Mouse (Mus musculus) Muller cell, postnatal 12 days (primary cell): ENCODE measurements around the gene Jup.

ENCODE experiments used
- DNase-seq: peaks from one replicate; pipeline ENCODE4 v3.0.0-alpha.2; 2015; ENCODE audit errors: inconsistent ontology term

Gene Jup

DNA sequence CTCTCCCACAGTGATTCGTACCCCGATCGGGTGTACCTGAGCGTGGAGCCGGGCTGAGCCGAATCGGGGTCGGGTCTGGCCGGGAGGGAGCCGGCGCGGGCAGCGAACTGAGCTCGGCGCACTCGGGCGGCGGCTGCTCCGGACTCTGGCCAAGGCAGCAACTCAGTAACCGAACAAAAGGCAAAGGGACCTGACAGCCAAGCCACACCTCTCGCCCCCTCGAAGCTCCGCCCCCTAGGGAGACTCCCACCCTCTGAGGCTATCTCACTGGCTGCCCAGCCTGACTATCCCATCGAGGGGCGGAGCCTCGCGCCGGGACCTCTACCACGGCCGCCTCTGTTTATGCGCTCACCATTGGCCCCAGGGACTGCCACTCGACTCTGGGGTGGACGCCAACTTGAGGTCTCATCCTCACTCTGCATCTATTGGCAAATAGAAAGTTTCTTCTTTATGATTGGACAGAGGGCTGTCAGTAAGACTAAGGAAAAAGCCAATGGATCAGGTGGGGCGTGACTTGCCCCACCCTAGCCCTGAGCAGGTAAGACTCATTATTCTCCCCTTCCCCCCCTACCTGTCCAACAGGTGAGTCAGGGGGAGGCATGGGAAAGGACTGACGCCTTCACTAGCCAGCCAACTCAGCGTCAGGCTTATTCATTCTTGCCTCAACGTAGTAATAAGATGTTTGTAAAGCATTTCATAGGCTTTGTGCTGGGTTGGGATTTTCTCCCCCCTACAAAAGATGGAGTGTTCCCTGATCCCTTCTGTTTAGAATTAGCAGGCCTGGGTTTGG is at the start of gene Jup:
Jup (minus strand) TSS at position 164 of the 790 bp plus-strand sequence.
- DNase-seq: peak; percentile 100

DNA sequence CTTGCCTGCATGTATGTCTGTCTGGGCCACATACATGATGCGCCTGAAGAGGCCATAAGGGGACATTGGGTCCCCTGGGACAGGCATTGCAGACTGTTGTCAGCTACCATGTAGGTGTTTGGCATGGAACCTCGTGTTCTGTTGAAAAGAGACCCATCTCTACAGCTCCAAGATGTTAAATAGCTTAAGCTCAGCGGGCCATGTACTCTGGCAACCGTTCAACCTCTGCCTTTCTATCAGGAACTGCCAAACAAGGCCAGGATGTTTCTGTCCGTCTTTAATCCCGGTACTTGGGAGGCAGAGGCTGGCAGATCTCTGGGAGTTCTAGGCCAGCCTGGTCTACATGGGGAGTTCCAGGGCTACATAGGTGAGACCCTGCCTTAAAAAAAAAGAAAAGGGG is 45.1 kb upstream of the Jup start:
- DNase-seq: peak; percentile 19

DNA sequence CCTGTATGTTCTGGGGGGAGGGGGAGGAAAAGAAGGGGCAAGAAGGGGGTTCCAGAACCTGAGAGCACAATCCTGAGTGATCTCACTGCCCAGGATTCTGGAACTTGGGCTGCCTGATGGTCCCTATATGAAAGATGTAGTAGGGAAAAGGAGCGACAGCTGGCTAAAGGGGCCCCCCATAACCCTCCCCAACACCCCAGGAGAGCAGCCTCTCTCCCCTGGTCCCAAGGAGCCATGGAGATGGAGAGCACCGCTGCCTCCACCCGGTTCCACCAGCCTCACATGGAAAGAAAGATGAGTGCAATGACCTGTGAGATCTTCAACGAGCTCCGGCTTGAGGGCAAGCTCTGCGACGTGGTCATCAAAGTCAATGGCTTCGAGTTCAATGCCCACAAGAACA is 44.2 kb upstream of the Jup start, which contains the start of the genes Nt5c3b and Klhl10:
Nt5c3b (minus strand) TSS at position 12 of the 400 bp plus-strand sequence.
Klhl10 (plus strand) TSS at position 121 of the 400 bp plus-strand sequence.
- no peak for DNase-seq

DNA sequence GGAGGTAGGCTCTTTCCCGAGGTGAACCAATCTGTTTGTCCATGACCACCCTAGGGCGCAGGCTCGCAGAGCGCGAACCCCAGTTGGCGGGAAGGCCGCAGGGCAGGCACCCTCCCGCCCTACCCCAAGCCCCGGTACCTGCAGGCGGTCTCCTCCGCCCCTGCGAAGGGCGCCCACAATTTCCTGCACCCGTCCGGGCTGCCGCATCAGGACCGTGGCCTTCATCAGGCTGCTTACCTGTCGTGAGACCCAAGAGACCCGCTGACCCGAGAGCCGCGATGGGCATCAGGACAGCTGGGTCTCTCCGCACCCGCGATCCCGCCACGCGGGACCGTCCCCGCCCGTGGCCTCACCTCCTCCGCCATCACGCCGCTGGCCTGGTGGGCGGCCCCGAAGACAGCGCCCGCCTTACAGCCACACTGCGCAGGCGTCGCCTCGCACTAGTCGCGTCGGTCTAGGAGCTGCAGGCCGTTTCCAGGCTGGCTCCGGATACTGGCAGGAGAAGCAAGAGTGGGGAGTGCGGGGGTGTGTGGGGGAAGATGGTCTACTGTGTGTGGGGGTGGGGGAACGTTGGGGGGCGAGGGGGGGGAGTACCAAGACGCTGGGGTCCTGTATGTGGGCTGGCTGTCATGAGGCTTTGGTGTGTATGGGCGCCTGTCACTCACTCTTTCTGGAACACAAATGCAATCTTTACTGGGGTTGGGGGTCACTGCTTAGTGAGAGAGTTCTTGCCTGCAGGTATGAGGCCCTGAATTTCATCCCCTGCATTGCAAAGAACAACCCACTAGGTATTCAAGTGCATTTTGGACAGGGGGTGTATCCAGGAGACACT is 43.3 kb upstream of the Jup start:
- peak; percentile 79 for DNase-seq

DNA sequence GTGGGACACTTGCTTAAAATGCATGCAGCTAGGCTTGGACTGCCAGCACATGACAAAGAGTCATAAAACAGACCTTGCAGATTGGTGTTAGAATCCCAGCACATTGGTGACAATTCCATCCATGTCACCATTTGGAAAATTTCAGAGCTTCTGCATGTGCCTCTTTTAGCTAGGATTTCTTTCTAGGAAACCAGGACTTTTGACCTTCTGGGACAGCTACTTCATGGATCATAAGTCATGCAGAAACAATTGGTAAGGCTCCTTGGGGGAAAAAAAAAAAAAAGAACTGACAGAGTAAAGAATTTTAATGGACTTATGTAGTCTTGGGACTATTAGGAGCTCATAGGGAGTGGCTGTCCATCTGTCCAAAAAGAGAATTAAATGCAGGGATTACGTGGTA is 40.3 kb upstream of the Jup start:
- DNase-seq: no peak

DNA sequence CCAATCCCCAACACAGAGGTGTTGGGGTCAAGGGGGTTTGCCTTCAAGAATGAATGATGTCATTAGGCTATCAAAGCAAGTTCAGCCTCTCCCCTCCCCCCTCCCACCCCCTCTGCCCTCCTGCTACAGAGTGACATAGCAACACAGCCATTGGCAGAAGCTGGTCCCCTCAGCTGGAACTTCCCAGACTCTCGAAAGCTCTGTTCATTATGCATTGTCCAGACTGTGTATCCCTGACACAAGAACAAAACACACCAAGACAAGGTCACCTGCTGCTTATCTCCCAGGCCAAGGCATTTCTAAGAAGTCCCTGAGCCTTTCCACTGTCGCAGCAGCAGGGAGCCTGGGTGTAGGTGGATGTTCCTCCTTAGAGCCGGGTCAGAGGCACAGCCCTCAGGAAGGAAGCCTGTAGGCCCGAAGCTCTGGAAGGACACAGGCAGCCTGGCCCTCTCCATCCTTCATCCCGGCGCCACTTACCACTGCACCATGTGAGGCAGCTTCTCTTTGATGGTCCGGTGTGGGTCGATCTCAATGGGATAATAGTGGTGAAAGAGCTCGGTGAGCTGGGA is 38.2 kb upstream of the Jup start:
- DNase-seq: no peak

DNA sequence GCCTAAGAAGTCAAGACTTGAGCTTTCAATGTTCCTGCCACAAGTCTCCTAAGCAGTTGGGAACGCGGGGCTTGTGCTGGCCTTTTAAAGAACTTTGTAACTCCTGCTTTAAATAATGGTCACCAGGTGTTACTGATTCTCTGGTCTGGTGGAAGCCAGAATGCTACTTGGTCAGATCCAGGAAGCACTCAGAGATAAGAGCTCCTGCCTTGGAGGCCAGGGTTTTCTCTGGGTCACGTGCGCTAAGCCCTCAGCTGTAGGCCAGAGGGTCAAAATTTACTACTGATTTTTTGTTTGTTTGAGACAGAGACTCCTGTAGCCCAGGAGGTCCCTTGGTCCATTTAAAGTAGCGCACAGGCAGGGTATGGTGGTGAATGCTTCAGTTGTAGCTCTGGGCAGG is 34.4 kb upstream of the Jup start:
- DNase-seq: no peak

DNA sequence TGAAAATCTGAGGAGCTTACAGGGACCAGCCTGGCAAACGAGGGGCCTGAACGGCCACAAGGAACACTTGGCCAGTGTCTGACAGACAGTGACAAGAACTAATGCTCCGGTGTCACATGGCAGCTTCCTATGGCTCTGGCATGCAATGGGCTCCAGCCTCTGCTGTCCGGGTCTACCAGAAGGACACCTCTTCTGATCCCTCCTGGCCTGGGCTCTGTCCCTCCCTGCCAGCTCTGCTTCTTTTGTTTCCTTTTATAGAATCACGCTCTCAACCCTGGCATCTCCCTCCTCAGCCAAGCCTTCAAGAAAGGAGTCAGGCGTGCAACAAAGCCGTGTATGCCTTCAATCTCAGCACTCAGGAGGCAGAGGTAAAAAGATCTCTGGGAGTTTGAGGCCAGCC is 32.5 kb upstream of the Jup start:
- DNase-seq: no peak

DNA sequence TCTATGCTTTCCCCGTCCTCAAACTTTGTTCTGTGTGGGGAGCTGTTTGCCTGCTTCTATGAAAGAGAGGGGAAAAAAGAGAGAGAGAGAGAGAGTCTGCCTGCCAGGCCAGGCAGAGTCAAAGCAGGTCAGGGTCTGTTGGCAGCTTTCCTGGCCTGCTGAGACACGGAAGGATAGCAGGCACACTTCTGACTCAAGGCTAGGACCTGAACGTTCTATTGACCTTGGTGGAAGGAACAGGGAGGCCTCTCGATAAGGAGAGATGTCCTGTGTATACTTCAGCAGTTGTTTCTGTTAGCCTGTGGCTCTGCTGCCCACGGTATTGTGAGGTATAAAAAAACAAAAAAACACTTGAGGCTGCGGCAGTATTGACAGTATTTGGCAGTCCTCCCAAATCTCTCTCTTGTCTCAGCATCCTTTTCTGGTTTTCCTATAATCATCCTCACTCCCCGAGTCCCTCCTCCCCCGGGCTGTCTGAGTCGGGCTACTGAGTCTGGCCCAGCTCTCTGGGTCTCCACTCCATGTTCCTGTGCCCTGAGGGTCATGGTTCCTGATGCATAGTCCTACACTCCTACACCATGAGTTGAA is 31.1 kb upstream of the Jup start:
- peak; percentile 65 for DNase-seq

DNA sequence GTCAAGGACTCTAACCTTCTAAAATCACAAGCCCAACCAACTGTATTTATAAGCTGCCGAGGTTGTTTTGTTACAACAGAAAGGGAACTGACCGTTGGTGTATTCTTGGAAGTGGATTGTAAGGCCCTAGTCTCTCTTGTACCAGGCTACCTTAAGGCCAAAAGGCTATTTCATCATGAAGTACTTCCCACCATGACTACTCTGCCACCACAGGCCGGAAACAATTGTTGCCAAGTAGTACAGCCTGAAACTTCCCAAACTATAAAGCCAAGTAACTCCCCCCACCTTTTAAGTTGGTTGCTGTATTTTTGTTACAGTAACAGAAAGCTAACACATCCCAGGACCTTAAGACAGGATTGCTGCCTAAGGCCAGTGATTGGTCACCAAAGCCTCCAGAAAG is 29.3 kb upstream of the Jup start:
- no peak for DNase-seq

DNA sequence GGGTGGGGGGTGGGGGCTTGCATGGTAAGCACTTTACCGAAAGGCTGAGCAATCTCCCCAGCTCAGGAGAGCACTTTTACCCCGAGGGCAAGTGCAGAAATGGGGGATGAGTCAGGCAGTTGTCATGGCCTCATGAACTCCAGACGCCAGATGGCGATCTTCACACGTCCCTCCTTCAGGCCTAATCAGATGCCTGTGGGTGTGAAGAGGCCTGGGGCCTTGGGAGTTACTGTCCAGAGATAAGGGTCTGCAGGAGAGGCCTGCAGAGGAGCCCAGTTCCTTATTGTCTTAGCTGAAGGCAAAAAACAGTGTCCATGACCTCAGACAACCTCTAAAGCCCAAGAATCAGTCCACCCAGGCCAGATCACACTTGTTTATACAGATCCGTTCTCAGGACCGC is 28.3 kb upstream of the Jup start:
- DNase-seq: peak; percentile 71

DNA sequence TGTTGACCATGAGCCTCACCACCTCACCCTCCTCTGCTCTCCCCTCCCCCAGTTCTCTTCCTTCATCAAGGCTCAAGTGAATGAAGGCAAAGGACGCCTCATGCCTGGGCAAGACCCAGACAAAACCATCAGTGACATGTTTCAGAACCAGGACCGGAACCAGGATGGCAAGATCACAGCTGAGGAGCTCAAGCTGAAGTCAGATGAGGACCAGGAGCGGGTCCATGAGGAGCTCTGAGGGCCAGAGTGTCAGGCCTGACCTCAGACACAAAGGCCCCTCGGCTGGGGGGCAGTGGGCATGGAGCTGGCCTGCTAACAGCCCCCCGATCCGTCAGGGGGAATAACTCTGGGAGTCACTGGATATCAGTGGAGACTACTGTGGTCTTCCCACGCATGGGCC is 26.3 kb upstream of the Jup start:
- no peak for DNase-seq

DNA sequence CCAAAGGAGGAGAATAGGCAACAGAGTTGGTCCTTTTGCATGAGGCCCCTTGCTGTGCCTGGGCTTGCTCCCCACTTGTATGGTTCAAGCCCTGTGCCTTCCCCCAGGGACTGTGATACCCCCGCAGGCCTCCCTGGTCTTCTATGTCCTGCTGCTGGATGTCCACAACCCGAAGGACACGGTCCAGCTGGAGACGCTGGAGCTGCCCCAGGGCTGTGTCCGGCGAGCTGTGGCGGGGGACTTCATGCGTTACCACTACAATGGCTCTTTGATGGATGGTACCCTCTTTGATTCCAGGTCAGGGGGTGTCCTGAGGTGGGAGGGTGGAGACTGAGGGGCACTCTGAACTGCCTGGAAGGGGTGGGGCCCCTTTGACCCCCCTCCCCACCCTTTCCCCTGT is 24.0 kb upstream of the Jup start:
- no peak for DNase-seq

DNA sequence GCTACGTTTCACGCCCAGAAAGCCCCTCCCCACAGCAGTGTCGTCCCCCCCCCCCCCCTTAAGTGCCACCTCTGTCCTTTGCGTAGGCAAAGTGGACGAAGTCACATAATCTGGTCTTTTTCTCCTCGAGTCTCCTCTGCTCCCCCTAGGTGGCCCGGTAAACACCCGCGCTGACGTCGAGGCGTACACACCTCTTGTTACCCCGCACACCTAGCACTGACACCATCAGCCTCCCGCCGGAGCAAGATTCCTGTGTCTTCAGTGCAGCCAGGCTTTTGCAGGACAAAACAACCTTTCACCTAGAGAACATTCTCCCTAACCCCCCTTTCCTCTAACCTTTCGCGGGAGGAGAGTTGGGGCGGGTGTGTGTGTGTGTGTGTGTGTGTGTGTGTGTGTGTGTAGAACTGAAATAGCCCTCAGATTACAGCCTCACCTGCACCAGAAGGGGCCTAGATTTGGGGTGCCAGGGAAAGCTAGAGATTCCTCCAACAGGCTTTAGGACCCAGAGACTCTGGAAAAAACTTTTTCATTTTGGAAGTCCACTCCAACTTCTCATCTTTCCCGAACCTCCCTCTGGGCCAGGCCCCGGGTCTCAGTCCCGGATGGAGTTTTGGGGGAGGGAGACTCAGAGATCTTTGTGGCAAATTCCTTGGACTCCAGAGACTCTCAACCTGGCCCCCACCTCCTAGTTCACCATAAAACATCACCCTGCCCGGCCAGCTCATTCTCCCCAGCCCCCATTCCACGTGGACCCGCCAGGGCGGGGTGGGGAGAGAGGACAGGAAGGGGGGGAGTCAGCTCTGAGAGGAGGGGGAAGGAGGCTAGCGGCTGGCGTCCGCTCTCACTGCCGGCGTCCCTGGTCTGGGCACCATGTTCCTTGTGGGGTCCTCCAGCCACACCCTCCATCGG is 17.6 kb upstream of the Jup start, which contains the start of gene Fkbp10:
Fkbp10 (plus strand) TSS at position 784 of the 909 bp plus-strand sequence.
- DNase-seq: peak; percentile 91

DNA sequence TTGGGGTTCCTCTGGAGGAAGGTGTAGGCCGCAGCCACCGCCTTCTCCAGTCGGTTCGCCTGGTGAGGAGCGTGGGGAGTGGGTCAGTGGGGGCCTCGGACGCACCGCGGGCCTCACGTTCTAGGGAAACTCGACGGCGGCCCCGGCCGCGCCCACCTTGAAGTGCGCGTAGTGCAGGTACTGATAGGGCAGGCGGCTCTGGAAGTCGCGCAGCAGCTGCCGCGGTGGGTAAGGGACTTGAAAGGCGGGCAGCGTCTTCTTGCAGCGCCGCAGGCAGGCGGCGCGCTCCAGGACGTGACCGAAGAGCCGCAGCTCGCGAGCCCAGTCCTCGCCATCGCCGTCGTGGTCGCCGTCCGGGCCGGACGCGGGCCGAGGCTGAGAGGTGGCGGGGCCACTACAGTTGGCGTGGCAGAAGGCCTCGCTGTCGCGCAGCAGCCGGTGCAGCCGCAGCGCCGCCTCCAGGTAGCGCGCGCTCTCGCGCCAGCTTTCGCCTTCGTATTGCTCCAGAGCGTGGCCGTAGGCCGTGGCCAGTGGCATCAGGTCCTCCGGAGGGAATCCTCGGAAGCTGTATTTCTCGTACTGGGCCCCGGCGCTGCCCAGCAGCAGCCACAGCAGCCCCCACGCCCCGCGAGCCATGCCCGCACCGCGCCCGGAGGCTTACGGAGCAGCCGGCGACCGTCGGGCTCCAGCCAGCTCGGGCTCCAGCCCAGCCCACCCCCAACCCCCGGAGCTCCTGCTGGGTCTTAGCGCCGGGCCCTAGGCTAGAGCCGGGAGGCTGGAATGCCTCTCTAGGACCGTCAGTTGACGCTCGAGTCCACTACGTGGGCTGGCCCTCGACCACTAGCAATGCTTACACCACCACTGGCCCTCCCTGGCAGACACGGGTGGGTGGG is 16.7 kb upstream of the Jup start, which contains the start of gene P3h4:
P3h4 (minus strand) TSS at position 816 of the 893 bp plus-strand sequence.
- DNase-seq: peak; percentile 94

DNA sequence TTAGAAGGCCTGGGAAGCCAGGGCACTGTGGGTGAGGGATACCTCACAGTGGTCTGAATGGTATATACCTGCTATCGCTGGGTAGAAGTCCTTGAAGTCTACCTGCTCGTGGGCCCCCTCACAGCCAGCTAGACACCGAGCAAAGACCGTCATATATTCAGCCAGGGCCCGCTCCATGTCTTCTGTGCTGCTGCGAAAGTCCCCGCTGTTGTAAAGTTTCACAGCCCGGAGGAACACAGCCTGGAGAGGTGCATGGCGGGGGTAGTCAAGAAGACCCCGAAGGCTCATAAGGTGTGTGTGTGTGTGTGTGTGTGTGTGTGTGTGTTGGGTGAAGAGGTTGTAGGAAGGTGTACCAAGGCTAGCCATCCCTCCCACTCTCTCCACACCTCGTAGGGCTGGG is 16.0 kb upstream of the Jup start:
- no peak for DNase-seq

DNA sequence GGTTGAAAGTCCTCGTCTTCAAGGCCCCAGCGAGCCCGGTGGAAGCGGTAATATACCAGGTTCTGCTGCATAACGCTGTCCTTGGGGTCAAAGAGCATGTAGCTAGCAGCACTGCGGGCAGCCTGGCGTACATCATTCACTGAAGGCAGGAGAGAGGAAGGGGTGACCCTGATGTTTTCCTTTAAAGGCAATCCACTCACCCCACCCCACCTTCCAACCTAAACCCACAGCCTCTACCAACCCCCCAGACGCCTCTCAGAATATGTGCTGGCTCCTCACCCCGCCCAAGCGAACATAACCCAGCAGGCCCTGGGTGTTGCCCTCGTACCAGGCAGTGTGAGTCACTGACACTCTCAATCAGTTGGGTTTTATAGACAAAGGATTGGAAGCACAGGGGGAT is 14.2 kb upstream of the Jup start:
- no peak for DNase-seq

DNA sequence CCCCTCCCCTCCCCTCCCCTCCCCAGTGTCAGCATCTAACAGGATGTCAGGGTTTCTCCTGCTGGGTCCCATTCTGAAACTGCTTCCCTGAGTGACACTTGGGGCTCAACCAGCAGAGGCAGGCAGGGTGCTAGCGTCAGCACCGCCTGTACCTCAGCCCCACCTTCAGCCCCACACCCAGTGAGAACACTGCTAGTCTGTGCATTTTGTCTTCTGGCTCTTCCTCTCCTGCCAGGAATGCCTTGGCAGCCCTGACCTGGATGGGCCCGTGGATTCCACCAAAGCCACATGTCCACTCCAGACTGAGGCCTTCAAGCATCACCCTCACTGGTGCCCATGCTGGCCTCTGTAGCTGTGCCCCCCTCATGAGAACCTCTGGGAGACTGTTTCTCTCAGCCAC is 12.1 kb upstream of the Jup start:
- DNase-seq: no peak

DNA sequence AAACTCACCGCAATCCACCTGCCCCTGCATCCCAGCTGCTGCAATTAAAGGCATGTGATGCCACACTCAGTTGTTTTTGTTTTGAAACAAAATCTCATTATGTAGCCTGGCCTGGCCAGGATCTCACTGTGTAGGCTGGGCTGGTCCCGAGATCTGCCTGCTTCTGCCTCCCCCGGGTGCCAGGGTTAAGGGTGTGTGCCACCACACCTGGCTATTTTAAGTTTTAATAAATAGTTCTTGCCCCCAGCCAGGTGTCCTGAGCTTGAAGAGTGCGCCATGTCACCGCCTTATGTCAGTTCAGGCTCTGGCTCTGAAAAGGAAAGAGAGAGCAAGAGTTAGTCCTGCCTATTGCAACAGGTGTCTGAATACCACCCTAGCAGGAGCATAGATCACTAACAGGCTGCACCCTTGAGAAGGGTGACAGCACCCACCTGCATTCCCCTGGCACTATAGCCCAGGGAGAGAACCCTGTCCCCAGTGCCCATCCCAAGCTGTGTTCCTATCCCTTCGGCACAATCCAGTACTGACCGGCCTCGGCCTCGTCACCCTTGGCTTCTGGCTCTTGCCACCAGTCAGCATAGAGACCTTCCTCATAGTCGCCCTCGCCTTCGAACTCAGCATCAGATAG is 11.4 kb upstream of the Jup start:
- DNase-seq: no peak
